Mouse (Mus musculus): ENCODE measurements around the gene Trafd1. TPM values are rescaled to one million over a fixed set of nuclear protein-coding genes. Genes with fewer than 3 reads are reported as not detected.
"Not testable (repeated sequence)": the region's sequence is repeated elsewhere in the genome, so short reads cannot be mapped to it uniquely, and the experiment has no call there.

Trafd1 gene
- polyA plus RNA-seq, 1 experiment from 2014 or later, result 67.1 TPM

DNA sequence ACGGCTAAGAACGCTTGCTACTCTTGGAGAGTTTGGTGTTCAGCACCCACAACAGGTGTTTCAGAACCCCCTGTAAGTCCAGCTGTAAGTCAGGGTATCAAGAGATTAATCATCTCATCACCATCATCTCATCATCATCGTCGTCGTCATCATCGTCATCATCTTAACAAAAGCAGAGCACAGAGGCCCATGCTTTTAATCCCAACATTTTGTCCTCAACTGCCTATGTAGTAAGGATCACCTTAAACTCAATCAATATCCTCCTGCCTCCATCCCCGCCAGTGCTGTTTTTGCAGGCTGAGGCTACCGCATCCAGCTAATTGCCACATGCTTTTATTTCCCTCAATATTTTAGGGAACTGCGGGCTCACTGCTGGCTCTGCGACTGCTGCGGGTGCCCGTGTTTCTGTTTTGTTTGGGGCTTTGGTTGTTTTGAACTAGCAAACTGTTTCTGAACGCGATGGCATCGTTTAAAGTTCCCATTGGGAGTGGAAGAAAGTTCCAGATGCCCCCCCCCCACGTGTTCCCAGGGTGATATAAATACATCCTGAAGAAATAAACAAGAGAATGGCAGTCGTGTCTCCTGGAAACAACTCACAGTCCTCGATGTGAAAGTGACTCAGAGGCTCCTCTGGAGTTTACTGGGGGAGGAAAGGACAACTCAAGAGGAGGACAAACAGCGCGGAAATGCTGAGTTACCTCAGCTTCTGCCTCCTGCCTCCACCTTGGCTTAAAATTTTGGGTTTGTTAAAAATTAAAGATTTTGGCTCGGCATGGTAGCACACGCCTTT lies 883 bp upstream of the Trafd1 start:
- Histone ChIP-seq H3K4me1 (ENCODE audit: insufficient read depth, low read length) (peaks cover 15% of the 10 kb centered on the region; the same call in 1 of the 2 replicates), H3K9me3 (ENCODE audit: low read length) (no peaks in the 10 kb centered on the region), H3K36me3 (ENCODE audit: insufficient read depth, low read length) (peaks cover 6% of the 10 kb centered on the region), H3K9ac (replicated peaks; ENCODE audit: low read length) (peak overlapping the region; percentile 39), H3K4me3 (ENCODE audit: low read length) (peak overlapping the region; percentile 71), H3K4me2 (replicated peaks; ENCODE audit: low read depth, low read length) (peak overlapping the region; percentile 78), H3K27ac (ENCODE audit: low read length) (no peak overlapping the region), H3K27me3 (ENCODE audit: insufficient read depth, low read length) (no peaks in the 10 kb centered on the region; the same call in 1 of the 2 replicates)
- ATAC-seq (ENCODE audit: low FRiP score, low TSS enrichment), result no peak
- WGBS, result 27% methylated on average over 22 of the region's 22 CpGs

- peak overlapping the region; percentile 78 for H3K4me2 ChIP-seq (replicated peaks; ENCODE audit: low read depth, low read length)
- no peaks in the 10 kb centered on the region for H3K9me3 ChIP-seq (ENCODE audit: low read length)
- H3K27me3 ChIP-seq (ENCODE audit: insufficient read depth, low read length), result no peaks in the 10 kb centered on the region; the same call in 1 of the 2 replicates
- H3K4me3 ChIP-seq (ENCODE audit: low read length), result peak overlapping the region; percentile 71
- peak overlapping the region; percentile 85 for H3K9ac ChIP-seq (replicated peaks; ENCODE audit: low read length)
- peak overlapping the region; percentile 85 for H3K27ac ChIP-seq (ENCODE audit: low read length)
- peaks cover 16% of the 10 kb centered on the region for H3K36me3 ChIP-seq (ENCODE audit: insufficient read depth, low read length)
- H3K4me1 ChIP-seq (ENCODE audit: insufficient read depth, low read length), result peaks cover 15% of the 10 kb centered on the region; the same call in 1 of the 2 replicates
- ATAC-seq (ENCODE audit: low FRiP score, low TSS enrichment), result peak; percentile 77
- 2% methylated on average over 44 of the region's 47 CpGs for WGBS
These were observed 523 bp downstream of the Trafd1 start for GRCm38 (mm10) chr5:121384757-121385460.

GRCm38 (mm10) chr5:121383857-121384756 lies 1.3 kb downstream of the Trafd1 start:
- peaks cover 22% of the 10 kb centered on the region for H3K36me3 ChIP-seq (ENCODE audit: insufficient read depth, low read length)
- H3K4me1 ChIP-seq (ENCODE audit: insufficient read depth, low read length), result peaks cover 15% of the 10 kb centered on the region; the same call in 1 of the 2 replicates
- H3K4me2 ChIP-seq (replicated peaks; ENCODE audit: low read depth, low read length), result peak overlapping the region; percentile 78
- peak overlapping the region; percentile 71 for H3K4me3 ChIP-seq (ENCODE audit: low read length)
- WGBS, result 47% methylated on average over 10 of the region's 10 CpGs
- peak overlapping the region; percentile 85 for H3K9ac ChIP-seq (replicated peaks; ENCODE audit: low read length)
- no peaks in the 10 kb centered on the region; the same call in 1 of the 2 replicates for H3K27me3 ChIP-seq (ENCODE audit: insufficient read depth, low read length)
- no peak for ATAC-seq (ENCODE audit: low FRiP score, low TSS enrichment)
- no peaks in the 10 kb centered on the region for H3K9me3 ChIP-seq (ENCODE audit: low read length)
- H3K27ac ChIP-seq (ENCODE audit: low read length), result no peak overlapping the region

- Histone ChIP-seq H3K9ac (replicated peaks; ENCODE audit: low read length) (no peak overlapping the region), H3K27ac (ENCODE audit: low read length) (no peak overlapping the region), H3K4me3 (ENCODE audit: low read length) (no peak overlapping the region), H3K4me1 (ENCODE audit: insufficient read depth, low read length) (peaks cover 6% of the 10 kb centered on the region; the same call in 1 of the 2 replicates), H3K36me3 (ENCODE audit: insufficient read depth, low read length) (peaks cover 46% of the 10 kb centered on the region), H3K27me3 (ENCODE audit: insufficient read depth, low read length) (no peaks in the 10 kb centered on the region), H3K9me3 (ENCODE audit: low read length) (no peaks in the 10 kb centered on the region), H3K4me2 (replicated peaks; ENCODE audit: low read depth, low read length) (no peak overlapping the region)
- WGBS, result 92% methylated on average over 2 of the region's 2 CpGs
- no peak for ATAC-seq (ENCODE audit: low FRiP score, low TSS enrichment)
These were observed 4.7 kb downstream of the Trafd1 start for GRCm38 (mm10) chr5:121380692-121381091.

GRCm38 (mm10) chr5:121378678-121379256 lies 6.7 kb downstream of the Trafd1 start:
- 91% methylated on average over 13 of the region's 13 CpGs for WGBS
- Histone ChIP-seq H3K4me1 (ENCODE audit: insufficient read depth, low read length) (no peaks in the 10 kb centered on the region; the same call in 1 of the 2 replicates), H3K36me3 (ENCODE audit: insufficient read depth, low read length) (peaks cover 61% of the 10 kb centered on the region), H3K4me3 (ENCODE audit: low read length) (no peak overlapping the region), H3K9ac (replicated peaks; ENCODE audit: low read length) (no peak overlapping the region), H3K9me3 (ENCODE audit: low read length) (no peaks in the 10 kb centered on the region), H3K27me3 (ENCODE audit: insufficient read depth, low read length) (no peaks in the 10 kb centered on the region), H3K4me2 (replicated peaks; ENCODE audit: low read depth, low read length) (no peak overlapping the region), H3K27ac (ENCODE audit: low read length) (no peak overlapping the region)
- no peak for ATAC-seq (ENCODE audit: low FRiP score, low TSS enrichment)

GRCm38 (mm10) chr5:121376972-121377371 lies 8.5 kb downstream of the Trafd1 start:
- H3K9me3 ChIP-seq (ENCODE audit: low read length); H3K4me3 ChIP-seq (ENCODE audit: low read length); H3K9ac ChIP-seq (replicated peaks; ENCODE audit: low read length); H3K27ac ChIP-seq (ENCODE audit: low read length); H3K4me2 ChIP-seq (replicated peaks; ENCODE audit: low read depth, low read length); H3K4me1 ChIP-seq (ENCODE audit: insufficient read depth, low read length); ATAC-seq (ENCODE audit: low FRiP score, low TSS enrichment); H3K27me3 ChIP-seq (ENCODE audit: insufficient read depth, low read length): not testable (repeated sequence)
- H3K36me3 ChIP-seq (ENCODE audit: insufficient read depth, low read length), result peaks cover 77% of the 10 kb centered on the region
- WGBS, result 75% methylated on average over 5 of the region's 5 CpGs

GRCm38 (mm10) chr5:121374790-121375189 lies 10.6 kb downstream of the Trafd1 start:
- 91% methylated on average over 3 of the region's 3 CpGs for WGBS

DNA sequence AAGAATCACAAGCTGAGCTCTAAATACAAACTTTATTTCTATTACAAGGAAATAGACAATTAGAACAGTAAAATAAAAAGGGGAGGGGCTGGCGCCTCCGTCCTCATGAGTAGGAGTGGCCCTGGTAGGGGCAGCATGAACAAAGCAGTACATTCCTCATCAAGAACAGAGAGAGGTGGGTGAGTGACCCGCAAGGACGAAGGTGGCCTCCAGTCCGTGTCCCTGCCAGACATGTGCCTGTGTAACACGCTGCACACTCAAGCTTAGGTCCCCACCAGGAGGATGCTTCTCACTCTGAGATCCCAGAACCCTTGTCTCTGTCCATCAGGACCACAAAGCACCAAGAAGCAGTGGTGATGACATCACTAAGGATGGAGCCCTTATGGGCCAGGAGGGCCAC lies 13.7 kb downstream of the Trafd1 start:
- Histone ChIP-seq H3K4me2 (replicated peaks; ENCODE audit: low read depth, low read length) (no peak overlapping the region), H3K27ac (ENCODE audit: low read length) (no peak overlapping the region), H3K9ac (replicated peaks; ENCODE audit: low read length) (no peak overlapping the region), H3K36me3 (ENCODE audit: insufficient read depth, low read length) (peaks cover 44% of the 10 kb centered on the region), H3K9me3 (ENCODE audit: low read length) (no peaks in the 10 kb centered on the region), H3K4me3 (ENCODE audit: low read length) (no peak overlapping the region), H3K27me3 (ENCODE audit: insufficient read depth, low read length) (no peaks in the 10 kb centered on the region), H3K4me1 (ENCODE audit: insufficient read depth, low read length) (no peaks in the 10 kb centered on the region)
- ATAC-seq (ENCODE audit: low FRiP score, low TSS enrichment), result no peak
- WGBS, result 83% methylated on average over 6 of the region's 6 CpGs

More at GRCm38 (mm10) chr5:121374790-121375189, 10.6 kb downstream of the Trafd1 start:
- H3K9me3 ChIP-seq (ENCODE audit: low read length), result no peaks in the 10 kb centered on the region
- H3K4me3 ChIP-seq (ENCODE audit: low read length), result no peak overlapping the region
- peaks cover 64% of the 10 kb centered on the region for H3K36me3 ChIP-seq (ENCODE audit: insufficient read depth, low read length)
- no peak for ATAC-seq (ENCODE audit: low FRiP score, low TSS enrichment)
- H3K4me1 ChIP-seq (ENCODE audit: insufficient read depth, low read length), result no peaks in the 10 kb centered on the region
- H3K9ac ChIP-seq (replicated peaks; ENCODE audit: low read length), result no peak overlapping the region
- no peak overlapping the region for H3K4me2 ChIP-seq (replicated peaks; ENCODE audit: low read depth, low read length)
- H3K27ac ChIP-seq (ENCODE audit: low read length), result no peak overlapping the region
- H3K27me3 ChIP-seq (ENCODE audit: insufficient read depth, low read length), result no peaks in the 10 kb centered on the region

DNA sequence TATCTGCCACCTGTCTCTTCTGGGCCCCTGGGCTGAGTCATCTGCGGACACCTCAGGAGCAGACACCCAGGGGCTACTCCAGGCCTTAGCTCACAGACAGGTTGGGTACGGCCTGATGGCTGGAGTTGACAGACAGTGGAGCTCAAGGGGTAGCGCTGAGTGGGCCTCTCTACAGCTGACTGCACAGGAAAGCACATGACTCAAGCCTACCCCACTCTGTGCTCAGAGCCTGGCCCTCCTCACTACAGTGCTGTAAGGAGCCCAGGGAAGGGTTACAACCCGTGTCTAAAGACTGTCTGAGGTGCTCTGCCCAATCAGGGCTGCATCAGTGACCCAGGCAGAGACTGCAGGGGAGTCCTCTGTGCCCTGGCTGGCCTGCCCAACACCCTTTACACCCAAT lies 18.2 kb downstream of the Trafd1 start:
- Histone ChIP-seq H3K4me1 (ENCODE audit: insufficient read depth, low read length) (no peaks in the 10 kb centered on the region), H3K4me3 (ENCODE audit: low read length) (no peak overlapping the region), H3K9ac (replicated peaks; ENCODE audit: low read length) (no peak overlapping the region), H3K36me3 (ENCODE audit: insufficient read depth, low read length) (peaks cover 48% of the 10 kb centered on the region), H3K9me3 (ENCODE audit: low read length) (no peaks in the 10 kb centered on the region), H3K27me3 (ENCODE audit: insufficient read depth, low read length) (no peaks in the 10 kb centered on the region), H3K4me2 (replicated peaks; ENCODE audit: low read depth, low read length) (no peak overlapping the region), H3K27ac (ENCODE audit: low read length) (no peak overlapping the region)
- no peak for ATAC-seq (ENCODE audit: low FRiP score, low TSS enrichment)
- WGBS, result 82% methylated on average over 4 of the region's 4 CpGs
